Comparison of ENCODE assay signal across 9 mouse cellular contexts in the genomic region with DNA sequence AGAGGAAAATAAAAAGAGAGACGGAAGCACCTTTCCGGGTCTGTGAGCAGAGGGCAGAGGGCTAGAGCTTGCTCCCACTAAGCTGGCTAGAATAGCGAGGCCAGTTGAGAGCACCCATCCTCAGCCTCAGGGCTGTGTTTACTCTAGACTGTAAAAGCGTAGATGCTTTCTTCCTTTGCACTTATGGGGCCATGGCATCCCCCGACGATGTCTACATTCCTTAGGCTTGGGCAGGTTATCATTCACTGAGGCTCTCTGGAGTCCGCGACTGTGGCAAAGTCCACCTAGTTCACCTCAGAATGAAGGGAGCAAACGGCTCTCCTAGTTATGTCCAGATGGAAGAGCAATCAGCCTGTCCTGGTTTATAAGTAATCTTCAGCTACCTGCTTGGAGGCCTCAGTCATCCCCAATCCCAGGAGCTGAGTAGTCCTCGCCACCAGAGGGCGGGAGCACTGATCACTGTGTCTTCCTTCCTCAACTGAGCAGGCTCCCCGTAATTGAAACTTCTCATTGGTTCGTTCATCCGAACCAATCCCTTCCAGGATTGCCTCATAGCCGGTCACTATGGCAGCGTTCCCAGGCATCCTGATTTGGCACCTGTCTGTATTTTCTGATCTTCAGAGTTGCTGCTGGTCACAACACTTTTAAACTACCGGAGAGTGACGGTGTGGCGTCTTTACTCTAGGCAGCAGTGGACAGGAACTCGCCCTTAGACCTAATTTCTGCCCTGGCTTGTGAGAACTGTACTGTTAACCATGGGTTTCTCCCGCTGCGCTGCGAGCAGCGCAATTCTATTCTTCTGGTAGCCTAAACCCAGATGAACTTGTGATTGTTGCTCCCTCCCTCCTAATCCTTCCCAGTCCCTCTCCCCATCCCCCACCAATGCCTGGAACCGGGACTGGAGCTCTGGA. TPM values are rescaled to one million over a fixed set of nuclear protein-coding genes. Genes with fewer than 3 reads are reported as not detected.
DNase-seq lines count a peak whose midpoint lies in the region; ATAC-seq and TF ChIP-seq lines count a peak whose summit lies in the region.
"Had no signal": no experiment of that assay in that cellular context is flagged by ENCODE, and none has a peak within 500 bp of the region (broad histone marks: within the 10 kb centered on the region; RNA-seq: fewer than 3 reads in every experiment).

No protein-coding gene starts in this region.

- peak overlapping the region; percentile 78 for H3K4me2 ChIP-seq in heart, embryonic 13.5 days
- H3K4me2 ChIP-seq in kidney, embryonic 16.5 days (replicated peaks; ENCODE audit: low read depth, low read length) = peak overlapping the region; percentile 70
- H3K4me2 ChIP-seq in limb, embryonic 15.5 days = peak overlapping the region; percentile 64
- H3K4me2 ChIP-seq in midbrain, postnatal 0 days (ENCODE audit: low read depth, low read length, poor library complexity, severe bottlenecking) = peak overlapping the region; percentile 60

- H3K27me3 ChIP-seq in forebrain, embryonic 10.5 days (ENCODE audit: poor library complexity, severe bottlenecking) = no peaks in the 10 kb centered on the region
- no peaks in the 10 kb centered on the region for H3K27me3 ChIP-seq in heart, embryonic 13.5 days (replicated peaks)
- no peaks in the 10 kb centered on the region for H3K27me3 ChIP-seq in kidney, embryonic 16.5 days (ENCODE audit: insufficient read depth, low read length)
- no peaks in the 10 kb centered on the region for H3K27me3 ChIP-seq in limb, embryonic 15.5 days
- no peaks in the 10 kb centered on the region for H3K27me3 ChIP-seq in midbrain, postnatal 0 days (ENCODE audit: insufficient read depth, low read length)

- H3K4me1 ChIP-seq in forebrain, embryonic 10.5 days = peaks cover 36% of the 10 kb centered on the region
- peaks cover 18% of the 10 kb centered on the region for H3K4me1 ChIP-seq in heart, embryonic 13.5 days
- peaks cover 27% of the 10 kb centered on the region for H3K4me1 ChIP-seq in kidney, embryonic 16.5 days (ENCODE audit: insufficient read depth, low read length)
- peaks cover 12% of the 10 kb centered on the region for H3K4me1 ChIP-seq in limb, embryonic 15.5 days
- H3K4me1 ChIP-seq in midbrain, postnatal 0 days (ENCODE audit: insufficient read depth, low read length) = no peaks in the 10 kb centered on the region

- peak overlapping the region; percentile 69 for H3K9ac ChIP-seq in heart, embryonic 13.5 days
- peak overlapping the region; percentile 61 for H3K9ac ChIP-seq in kidney, embryonic 16.5 days (replicated peaks; ENCODE audit: low read length)
- H3K9ac ChIP-seq in limb, embryonic 15.5 days = 0 out of 2 replicates have a peak overlapping the region, but pooled peaks have one; percentile 17
- H3K9ac ChIP-seq in midbrain, postnatal 0 days (replicated peaks; ENCODE audit: low read length, poor library complexity, severe bottlenecking) = no peak overlapping the region

- no peaks in the 10 kb centered on the region for H3K36me3 ChIP-seq in forebrain, embryonic 10.5 days (replicated peaks)
- no peaks in the 10 kb centered on the region for H3K36me3 ChIP-seq in heart, embryonic 13.5 days
- H3K36me3 ChIP-seq in kidney, embryonic 16.5 days (ENCODE audit: insufficient read depth, low read length) = 0 out of 2 replicates have a peak, but pooled peaks cover 2% of the 10 kb centered on the region
- H3K36me3 ChIP-seq in limb, embryonic 15.5 days = no peaks in the 10 kb centered on the region
- no peaks in the 10 kb centered on the region for H3K36me3 ChIP-seq in midbrain, postnatal 0 days (ENCODE audit: insufficient read depth, low read length)

- DNase-seq in B cell, adult 2 months = peak; percentile 59 to 65
- peak; percentile 29 for DNase-seq in c-Kit-positive CD71-positive TER-119-negative erythroid progenitor cells, embryonic 14.5 days (ENCODE audit: low read depth)
- peak; percentile 84 for DNase-seq in forebrain, embryonic 10.5 days (ENCODE audit: extremely low spot score, low spot score)
- peak; percentile 92 for DNase-seq in midbrain, postnatal 0 days (ENCODE audit: low spot score)
- peak; percentile 12 to 48 for DNase-seq in spleen, postnatal 10 days (ENCODE audit: low spot score in 2 of 2)

- no peaks in the 10 kb centered on the region for H3K9me3 ChIP-seq in forebrain, embryonic 10.5 days
- H3K9me3 ChIP-seq in heart, embryonic 13.5 days = no peaks in the 10 kb centered on the region
- H3K9me3 ChIP-seq in kidney, embryonic 16.5 days (ENCODE audit: low read length) = no peaks in the 10 kb centered on the region
- H3K9me3 ChIP-seq in limb, embryonic 15.5 days = no peaks in the 10 kb centered on the region
- no peaks in the 10 kb centered on the region for H3K9me3 ChIP-seq in midbrain, postnatal 0 days (ENCODE audit: low read length)

- no peak; the same call in 1 of the 2 replicates for ATAC-seq in heart, embryonic 13.5 days (ENCODE audit: extremely low read depth, insufficient number of reproducible peaks, low FRiP score, low TSS enrichment)
- peak; percentile 97 for ATAC-seq in kidney, embryonic 16.5 days (ENCODE audit: low FRiP score, low TSS enrichment)
- 0 out of 2 replicates have a peak, but pooled peaks have one; percentile 74 for ATAC-seq in limb, embryonic 15.5 days (ENCODE audit: insufficient number of reproducible peaks, low FRiP score, low TSS enrichment, low read depth)
- ATAC-seq in midbrain, postnatal 0 days (ENCODE audit: low FRiP score) = peak; percentile 93

- 23% methylated on average over 25 of the region's 25 CpGs for WGBS in forebrain, embryonic 10.5 days
- WGBS in heart, embryonic 13.5 days = 24% methylated on average over 25 of the region's 25 CpGs
- WGBS in kidney, embryonic 16.5 days = 18% methylated on average over 25 of the region's 25 CpGs
- 23% methylated on average over 25 of the region's 25 CpGs for WGBS in limb, embryonic 15.5 days
- 24% methylated on average over 25 of the region's 25 CpGs for WGBS in midbrain, postnatal 0 days

- TF ChIP-seq CTCF in midbrain, postnatal 0 days (IDR thresholded peaks at IDR 0.05) = peak; percentile 80

- peak overlapping the region; percentile 85 for H3K27ac ChIP-seq in forebrain, embryonic 10.5 days
- H3K27ac ChIP-seq in heart, embryonic 13.5 days (replicated peaks) = no peak overlapping the region
- H3K27ac ChIP-seq in kidney, embryonic 16.5 days (ENCODE audit: low read length) = peak overlapping the region; percentile 58
- no peak overlapping the region for H3K27ac ChIP-seq in limb, embryonic 15.5 days
- H3K27ac ChIP-seq in midbrain, postnatal 0 days (ENCODE audit: low read depth, low read length) = no peak overlapping the region

- H3K4me3 ChIP-seq in forebrain, embryonic 10.5 days = peak overlapping the region; percentile 55
- peak overlapping the region; percentile 58 for H3K4me3 ChIP-seq in heart, embryonic 13.5 days
- H3K4me3 ChIP-seq in kidney, embryonic 16.5 days (ENCODE audit: low read length) = peak overlapping the region; percentile 53
- peak overlapping the region; percentile 39 for H3K4me3 ChIP-seq in limb, embryonic 15.5 days
- H3K4me3 ChIP-seq in midbrain, postnatal 0 days (ENCODE audit: low read depth, low read length) = peak overlapping the region; percentile 33

RNA-seq across cellular contexts. Expression of a gene that starts 23.2 kb away (rescaled TPM):
- polyA plus RNA-seq in forebrain, embryonic 10.5 days (2016; fragmentation: Nextera tagmentation; extraction: Ambion mirVana) = 0.48 and 0.68 TPM in 2 replicates
- 6.5 and 7.0 TPM in 2 replicates for polyA plus RNA-seq in heart, embryonic 13.5 days (2015; fragmentation: Nextera tagmentation; extraction: Ambion mirVana)
- 48.1 and 48.3 TPM in 2 replicates for polyA plus RNA-seq in kidney, embryonic 16.5 days (2015; fragmentation: Nextera tagmentation; extraction: Ambion mirVana)
- 7.3 and 9.2 TPM in 2 replicates for polyA plus RNA-seq in limb, embryonic 15.5 days (2015; fragmentation: Nextera tagmentation; extraction: Ambion mirVana)
- 5.6 and 8.7 TPM in 2 replicates for total RNA-seq in midbrain, postnatal 0 days (2014; rRNA removed)
- 6.2 and 6.4 TPM in 2 replicates for polyA plus RNA-seq in midbrain, postnatal 0 days (2015; fragmentation: Nextera tagmentation; extraction: Ambion mirVana)

RNA-seq across cellular contexts. Expression of a gene that starts 55.4 kb away (rescaled TPM):
- polyA plus RNA-seq in forebrain, embryonic 10.5 days (2016; fragmentation: Nextera tagmentation; extraction: Ambion mirVana) = not detected in 2 replicates
- polyA plus RNA-seq in heart, embryonic 13.5 days (2015; fragmentation: Nextera tagmentation; extraction: Ambion mirVana) = not detected in 2 replicates
- polyA plus RNA-seq in kidney, embryonic 16.5 days (2015; fragmentation: Nextera tagmentation; extraction: Ambion mirVana) = 0.06 TPM in 1 of 2 replicates, not detected in the other
- polyA plus RNA-seq in limb, embryonic 15.5 days (2015; fragmentation: Nextera tagmentation; extraction: Ambion mirVana) = not detected in 2 replicates
- not detected in 2 replicates for total RNA-seq in midbrain, postnatal 0 days (2014; rRNA removed)
- polyA plus RNA-seq in midbrain, postnatal 0 days (2015; fragmentation: Nextera tagmentation; extraction: Ambion mirVana) = not detected in 2 replicates
- polyA plus RNA-seq: C2C12 had no signal

Comparison
In these comparisons a context has a peak if more than half of its experiments do, and no peak if none do; other contexts are left out.
1. DNase-seq: peak in every context shown above with its lines; median percentile 92 in midbrain, postnatal 0 days; 84 in forebrain, embryonic 10.5 days; 62 in B cell, adult 2 months; 30 in spleen, postnatal 10 days; 29 in c-Kit-positive CD71-positive TER-119-negative erythroid progenitor cells, embryonic 14.5 days.
2. H3K27ac ChIP-seq: peak in forebrain, embryonic 10.5 days (single experiment) and kidney, embryonic 16.5 days (single experiment); none in heart, embryonic 13.5 days (single experiment), limb, embryonic 15.5 days (single experiment) and midbrain, postnatal 0 days (single experiment).
3. Peak in every context shown above with its lines, with median percentiles within 50 percentile points of each other: H3K4me3 ChIP-seq and H3K4me2 ChIP-seq.